Mouse (Mus musculus) liver, embryonic 13.5 days (tissue): ENCODE results near the gene Cobl. TPM values are rescaled to one million over a fixed set of nuclear protein-coding genes. Genes with fewer than 3 reads are reported as not detected.

Experiments
- ATAC-seq: fragments of 200-750 bp; cut with Nextera tagmentation; 2 replicates; pipeline ENCODE4 v1.8.0; 2017; ENCODE audit warnings: low read depth, mild to moderate bottlenecking, moderate number of reproducible peaks, moderate library complexity
- DNase-seq: peaks from one replicate; pipeline ENCODE4 v3.0.0; 2022
- H3K27ac ChIP-seq: fragments of 300-500 bp; sonication (generic); 2 replicates; pipeline ENCODE4 v1.5.1; 2015; ENCODE audit warnings: moderate library complexity, mild to moderate bottlenecking, inconsistent platforms
- H3K27me3 ChIP-seq: fragments of 300-500 bp; sonication (generic); 2 replicates; pipeline ENCODE4 v1.6.1; 2015; ENCODE audit warnings: mild to moderate bottlenecking, inconsistent platforms
- H3K36me3 ChIP-seq: fragments of 300-500 bp; sonication (generic); 2 replicates; pipeline ENCODE4 v1.6.1; 2015; ENCODE audit warnings: mild to moderate bottlenecking, inconsistent platforms
- H3K4me1 ChIP-seq: fragments of 300-500 bp; sonication (generic); replicated peaks from 2 replicates; pipeline ENCODE4 v1.6.1; 2015; ENCODE audit warnings: inconsistent platforms
- H3K4me2 ChIP-seq: fragments of 300-500 bp; sonication (generic); 2 replicates; pipeline ENCODE4 v1.6.1; 2015; ENCODE audit warnings: inconsistent platforms, mild to moderate bottlenecking, moderate library complexity
- H3K4me3 ChIP-seq: fragments of 300-500 bp; sonication (generic); replicated peaks from 2 replicates; pipeline ENCODE4 v1.5.1; 2015; ENCODE audit warnings: mild to moderate bottlenecking, inconsistent platforms
- H3K9ac ChIP-seq: fragments of 300-500 bp; sonication (generic); 2 replicates; pipeline ENCODE4 v1.6.1; 2015; ENCODE audit warnings: mild to moderate bottlenecking, inconsistent platforms
- H3K9me3 ChIP-seq: fragments of 300-500 bp; sonication (generic); replicated peaks from 2 replicates; pipeline ENCODE4 v1.6.1; 2016; ENCODE audit warnings: inconsistent platforms
- WGBS: fragments of 180-500 bp; shearing (Covaris S2); methylation state at CpG from one replicate; pipeline ENCODE4 v1.1.7; 2015; ENCODE audit not compliant: insufficient replicate concordance; 5-methylcytosine and 5-hydroxymethylcytosine counted together
- polyA plus RNA-seq: library from polyadenylated mRNA; unstranded; fragments of >200 nt; fragmentation: Nextera tagmentation; extraction: Ambion mirVana; gene quantifications from 2 replicates; pipeline ENCODE4 v1.2.1, GENCODE M21; 2015

Gene Cobl
- polyA plus RNA-seq, 1 experiment from 2014 or later = 1.3 TPM

- no peak for ATAC-seq
- Histone ChIP-seq H3K4me2 (no peak overlapping the region), H3K27ac (no peak overlapping the region)
Observed at GRCm38 (mm10) chr11:12291654-12291935, 173.2 kb downstream of the Cobl start.

GRCm38 (mm10) chr11:12290911-12291653, 173.7 kb downstream of the Cobl start:
- 40% methylated on average over 7 of the region's 7 CpGs for WGBS
- Histone ChIP-seq H3K27me3 (peaks cover 7% of the 10 kb centered on the region; the same call in 1 of the 2 replicates), H3K4me3 (no peak overlapping the region), H3K9ac (no peak overlapping the region), H3K36me3 (no peaks in the 10 kb centered on the region), H3K4me1 (no peaks in the 10 kb centered on the region), H3K9me3 (no peaks in the 10 kb centered on the region), H3K4me2 (no peak overlapping the region), H3K27ac (no peak overlapping the region)
- ATAC-seq (peak; percentile 23; the same call in 1 of the 2 replicates), DNase-seq (peak; percentile 26)

More at GRCm38 (mm10) chr11:12291654-12291935, 173.2 kb downstream of the Cobl start:
- Histone ChIP-seq H3K4me1 (no peaks in the 10 kb centered on the region), H3K4me3 (no peak overlapping the region), H3K9ac (no peak overlapping the region), H3K36me3 (no peaks in the 10 kb centered on the region), H3K9me3 (no peaks in the 10 kb centered on the region), H3K27me3 (peaks cover 7% of the 10 kb centered on the region; the same call in 1 of the 2 replicates)
- no peak for DNase-seq
- WGBS = 31% methylated on average over 3 of the region's 3 CpGs

GRCm38 (mm10) chr11:12285319-12286021, 179.3 kb downstream of the Cobl start:
- H3K9me3 ChIP-seq = no peaks in the 10 kb centered on the region
- no peak overlapping the region for H3K27ac ChIP-seq
- 59% methylated on average over 4 of the region's 4 CpGs for WGBS
- H3K27me3 ChIP-seq = peaks cover 6% of the 10 kb centered on the region; the same call in 1 of the 2 replicates
- DNase-seq (no peak), ATAC-seq (no peak)
- no peaks in the 10 kb centered on the region for H3K36me3 ChIP-seq
- H3K9ac ChIP-seq = no peak overlapping the region
- H3K4me1 ChIP-seq = no peaks in the 10 kb centered on the region
- no peak overlapping the region for H3K4me3 ChIP-seq
- H3K4me2 ChIP-seq = no peak overlapping the region

- Histone ChIP-seq H3K27me3 (no peaks in the 10 kb centered on the region), H3K4me3 (no peak overlapping the region), H3K27ac (no peak overlapping the region), H3K4me2 (no peak overlapping the region), H3K9ac (no peak overlapping the region), H3K9me3 (no peaks in the 10 kb centered on the region), H3K36me3 (no peaks in the 10 kb centered on the region), H3K4me1 (no peaks in the 10 kb centered on the region)
- DNase-seq (no peak), ATAC-seq (no peak)
- 61% methylated on average over 7 of the region's 7 CpGs for WGBS
Observed at GRCm38 (mm10) chr11:12280711-12281110, 184.0 kb downstream of the Cobl start.

GRCm38 (mm10) chr11:12274276-12274675, 190.5 kb downstream of the Cobl start:
- 59% methylated on average over 2 of the region's 2 CpGs for WGBS
- Histone ChIP-seq H3K27ac (no peak overlapping the region), H3K36me3 (no peaks in the 10 kb centered on the region), H3K4me2 (no peak overlapping the region), H3K4me1 (no peaks in the 10 kb centered on the region), H3K9me3 (no peaks in the 10 kb centered on the region), H3K27me3 (no peaks in the 10 kb centered on the region), H3K4me3 (no peak overlapping the region), H3K9ac (no peak overlapping the region)
- DNase-seq (no peak), ATAC-seq (no peak)

- no peaks in the 10 kb centered on the region for H3K9me3 ChIP-seq
- no peaks in the 10 kb centered on the region for H3K27me3 ChIP-seq
- no peak overlapping the region for H3K4me3 ChIP-seq
- WGBS = 69% methylated on average over 6 of the region's 6 CpGs
- ATAC-seq (no peak), DNase-seq (no peak)
- H3K4me2 ChIP-seq = no peak overlapping the region
- H3K4me1 ChIP-seq = no peaks in the 10 kb centered on the region
- H3K9ac ChIP-seq = no peak overlapping the region
- H3K36me3 ChIP-seq = no peaks in the 10 kb centered on the region
- no peak overlapping the region for H3K27ac ChIP-seq
Observed at GRCm38 (mm10) chr11:12273726-12274125, 191.0 kb downstream of the Cobl start.

GRCm38 (mm10) chr11:12258411-12258810, 206.3 kb downstream of the Cobl start:
- Histone ChIP-seq H3K9me3 (no peaks in the 10 kb centered on the region), H3K9ac (no peak overlapping the region), H3K4me1 (peaks cover 8% of the 10 kb centered on the region; the same call in 1 of the 2 replicates), H3K36me3 (no peaks in the 10 kb centered on the region), H3K4me3 (no peak overlapping the region), H3K4me2 (no peak overlapping the region), H3K27me3 (no peaks in the 10 kb centered on the region), H3K27ac (no peak overlapping the region)
- DNase-seq = no peak
- WGBS = 56% methylated on average over 2 of the region's 2 CpGs
- ATAC-seq = no peak

GRCm38 (mm10) chr11:12257324-12258118, 207.2 kb downstream of the Cobl start:
- no peak overlapping the region for H3K4me3 ChIP-seq
- no peak overlapping the region for H3K4me2 ChIP-seq
- no peaks in the 10 kb centered on the region for H3K36me3 ChIP-seq
- no peak overlapping the region for H3K27ac ChIP-seq
- no peaks in the 10 kb centered on the region for H3K27me3 ChIP-seq
- DNase-seq = no peak
- 68% methylated on average over 5 of the region's 5 CpGs for WGBS
- H3K4me1 ChIP-seq = peaks cover 8% of the 10 kb centered on the region; the same call in 1 of the 2 replicates
- no peak overlapping the region for H3K9ac ChIP-seq
- H3K9me3 ChIP-seq = no peaks in the 10 kb centered on the region
- no peak for ATAC-seq

GRCm38 (mm10) chr11:12245327-12245915, 219.3 kb downstream of the Cobl start:
- H3K27me3 ChIP-seq = no peaks in the 10 kb centered on the region
- H3K4me2 ChIP-seq = no peak overlapping the region
- no peaks in the 10 kb centered on the region for H3K4me1 ChIP-seq
- no peak for DNase-seq
- no peak overlapping the region for H3K9ac ChIP-seq
- no peak for ATAC-seq
- no peak overlapping the region for H3K27ac ChIP-seq
- H3K36me3 ChIP-seq = no peaks in the 10 kb centered on the region
- WGBS = 45% methylated on average over 4 of the region's 4 CpGs
- H3K9me3 ChIP-seq = no peaks in the 10 kb centered on the region
- no peak overlapping the region for H3K4me3 ChIP-seq

- DNase-seq (no peak), ATAC-seq (no peak)
- H3K27ac ChIP-seq = no peak overlapping the region
- H3K9ac ChIP-seq = no peak overlapping the region
- no peaks in the 10 kb centered on the region for H3K9me3 ChIP-seq
- H3K4me2 ChIP-seq = no peak overlapping the region
- H3K36me3 ChIP-seq = no peaks in the 10 kb centered on the region
- no peaks in the 10 kb centered on the region for H3K4me1 ChIP-seq
- no peak overlapping the region for H3K4me3 ChIP-seq
- 32% methylated on average over 1 of the region's 1 CpGs for WGBS
- H3K27me3 ChIP-seq = no peaks in the 10 kb centered on the region
Observed at GRCm38 (mm10) chr11:12236341-12236740, 228.4 kb downstream of the Cobl start.

GRCm38 (mm10) chr11:12234876-12235275, 229.9 kb downstream of the Cobl start:
- Histone ChIP-seq H3K27ac (no peak overlapping the region), H3K27me3 (no peaks in the 10 kb centered on the region), H3K4me1 (no peaks in the 10 kb centered on the region), H3K4me3 (no peak overlapping the region), H3K36me3 (no peaks in the 10 kb centered on the region), H3K9ac (no peak overlapping the region), H3K4me2 (no peak overlapping the region), H3K9me3 (no peaks in the 10 kb centered on the region)
- ATAC-seq (no peak), DNase-seq (no peak)
- WGBS = 42% methylated on average over 4 of the region's 4 CpGs
